Mouse (Mus musculus) myocyte (in vitro differentiated cells): ENCODE data around the gene Btbd3.

Experiments used
- CEBPB ChIP-seq: IDR thresholded peaks from 2 replicates; pipeline ENCODE4 v1.6.1; 2011; ENCODE audit warnings: mild to moderate bottlenecking, moderate library complexity; ENCODE audit not compliant: poor library complexity, insufficient read depth, severe bottlenecking
- MAX ChIP-seq: IDR thresholded peaks from one replicate; pipeline ENCODE4 v1.6.1; 2011; ENCODE audit warnings: low read depth, mild to moderate bottlenecking, control low read depth
- MYOD1 ChIP-seq, 3 experiments: IDR thresholded peaks; one replicate each; pipeline ENCODE4 v1.6.1; 2011; ENCODE audit warnings: control low read depth in 2 of 3, low read depth in 2 of 3, mild to moderate bottlenecking in 2 of 3, moderate library complexity in 1 of 3; ENCODE audit not compliant: insufficient read length in 2 of 3, control insufficient read depth in 1 of 3
- POLR2A ChIP-seq: IDR thresholded peaks from one replicate; pipeline ENCODE4 v1.6.1; 2011; ENCODE audit warnings: low read depth, mild to moderate bottlenecking, control low read depth, moderate library complexity; ENCODE audit not compliant: insufficient read length

GRCm38 (mm10) chr2:138365391-138365790 is 109.0 kb downstream of the Btbd3 start:
- TF ChIP-seq MYOD1 (IDR thresholded peaks at IDR 0.05; ENCODE audit: control insufficient read depth in 1 of 3, insufficient read length in 2 of 3, low read depth in 2 of 3) (no peak), POLR2A (no peak), MAX (no peak), CEBPB (no peak)
